23 mouse cellular contexts compared by ENCODE assay signal in genomic region chr4:137610256-137610655, GRCm38 (mm10). TPM values are rescaled to one million over a fixed set of nuclear protein-coding genes. Genes with fewer than 3 reads are reported as not detected.
DNase-seq lines count a peak whose midpoint lies in the region; ATAC-seq and TF ChIP-seq lines count a peak whose summit lies in the region.
"Had no signal": no experiment of that assay in that cellular context is flagged by ENCODE, and none has a peak within 500 bp of the region (broad histone marks: within the 10 kb centered on the region; RNA-seq: fewer than 3 reads in every experiment).

No protein-coding gene starts in this region.

- intact Hi-C loops in left cerebral cortex, postnatal 36 days (cut with DNase I) = no loop called here

- peaks cover 40% of the 10 kb centered on the region for H3K36me3 ChIP-seq in lung, postnatal 0 days (ENCODE audit: insufficient read depth, low read length)
- peaks cover 96% of the 10 kb centered on the region for H3K36me3 ChIP-seq in liver, embryonic 13.5 days
- H3K36me3 ChIP-seq in stomach, embryonic 15.5 days = peaks cover 59% of the 10 kb centered on the region
- H3K36me3 ChIP-seq in midbrain, embryonic 11.5 days (ENCODE audit: control insufficient read depth, insufficient read depth, low read length) = peaks cover 38% of the 10 kb centered on the region

- ATAC-seq in lung, postnatal 0 days = no peak
- ATAC-seq in hematopoietic stem cell, adult 5-6 weeks (replicated peaks in 1 of 2; ENCODE audit: insufficient read depth in 1 of 2, low FRiP score in 2 of 2, low TSS enrichment in 1 of 2, low read depth in 1 of 2, poor library complexity in 2 of 2, severe bottlenecking in 2 of 2) = peak; percentile 10 to 33; a peak in 3 of 4 replicates
- no peak for ATAC-seq in liver, embryonic 13.5 days (ENCODE audit: low read depth)
- no peak for ATAC-seq in stomach, embryonic 15.5 days (ENCODE audit: insufficient read depth, low FRiP score, low read depth)
- no peak for ATAC-seq in midbrain, embryonic 11.5 days (ENCODE audit: low FRiP score)
- ATAC-seq: forebrain, embryonic 15.5 days; hindbrain, postnatal 0 days had no signal

- H3K9me3 ChIP-seq in lung, postnatal 0 days (ENCODE audit: low read length) = no peaks in the 10 kb centered on the region
- no peaks in the 10 kb centered on the region for H3K9me3 ChIP-seq in liver, embryonic 13.5 days (replicated peaks)
- no peaks in the 10 kb centered on the region for H3K9me3 ChIP-seq in stomach, embryonic 15.5 days
- H3K9me3 ChIP-seq in midbrain, embryonic 11.5 days (ENCODE audit: control insufficient read depth, low read length) = no peaks in the 10 kb centered on the region
- H3K9me3 ChIP-seq: forebrain, embryonic 15.5 days; neural tube, embryonic 12.5 days had no signal

- peak; percentile 21 for DNase-seq in lung, postnatal 0 days (ENCODE audit: low spot score)
- DNase-seq in lung, postnatal 25 days (ENCODE audit: low spot score) = no peak
- DNase-seq in liver, embryonic 13.5 days = no peak
- DNase-seq in left cerebral cortex, postnatal 36 days (ENCODE audit: low spot score in 2 of 2) = no peak
- DNase-seq in midbrain, embryonic 11.5 days (ENCODE audit: low spot score, missing footprints) = no peak
- DNase-seq: adrenal gland, postnatal 14 days; cerebellum, postnatal 10 days; right cerebral cortex, postnatal 14 days had no signal

- TF ChIP-seq EP300 in lung, postnatal 0 days (IDR thresholded peaks at IDR 0.05) = no peak

- H3K27me3 ChIP-seq in lung, postnatal 0 days (replicated peaks; ENCODE audit: insufficient read depth, low read length) = no peaks in the 10 kb centered on the region
- H3K27me3 ChIP-seq in liver, embryonic 13.5 days = no peaks in the 10 kb centered on the region
- H3K27me3 ChIP-seq in stomach, embryonic 15.5 days (replicated peaks) = no peaks in the 10 kb centered on the region
- H3K27me3 ChIP-seq in midbrain, embryonic 11.5 days (ENCODE audit: control insufficient read depth, insufficient read depth, low read length) = no peaks in the 10 kb centered on the region
- H3K27me3 ChIP-seq: forebrain, embryonic 15.5 days; neural tube, embryonic 12.5 days had no signal

- H3K4me2 ChIP-seq in lung, postnatal 0 days (replicated peaks; ENCODE audit: low read depth, low read length) = no peak overlapping the region
- H3K4me2 ChIP-seq in liver, embryonic 13.5 days = no peak overlapping the region
- 0 out of 2 replicates have a peak overlapping the region, but pooled peaks have one; percentile 3 for H3K4me2 ChIP-seq in stomach, embryonic 15.5 days
- H3K4me2 ChIP-seq in midbrain, embryonic 11.5 days = no peak overlapping the region
- H3K4me2 ChIP-seq: forebrain, embryonic 15.5 days; heart, embryonic 11.5 days; neural tube, embryonic 12.5 days had no signal

- H3K4me1 ChIP-seq in lung, postnatal 0 days (ENCODE audit: insufficient read depth, low read depth, low read length) = no peaks in the 10 kb centered on the region
- H3K4me1 ChIP-seq in liver, embryonic 13.5 days (replicated peaks) = peaks cover 22% of the 10 kb centered on the region
- H3K4me1 ChIP-seq in stomach, embryonic 15.5 days = peaks cover 14% of the 10 kb centered on the region; the same call in 1 of the 2 replicates
- no peaks in the 10 kb centered on the region for H3K4me1 ChIP-seq in midbrain, embryonic 11.5 days (ENCODE audit: control insufficient read depth, insufficient read depth, low read length)
- H3K4me1 ChIP-seq: forebrain, embryonic 15.5 days; neural tube, embryonic 12.5 days had no signal

- TF ChIP-seq CTCF in lung, postnatal 0 days (IDR thresholded peaks at IDR 0.05) = no peak

- no peak overlapping the region for H3K27ac ChIP-seq in lung, postnatal 0 days (ENCODE audit: low read length)
- peak overlapping the region; percentile 21; the same call in 1 of the 2 replicates for H3K27ac ChIP-seq in liver, embryonic 13.5 days
- peak overlapping the region; percentile 26; the same call in 1 of the 2 replicates for H3K27ac ChIP-seq in stomach, embryonic 15.5 days
- no peak overlapping the region for H3K27ac ChIP-seq in midbrain, embryonic 11.5 days (ENCODE audit: low read depth, low read length)
- H3K27ac ChIP-seq: forebrain, embryonic 15.5 days; gastrocnemius, adult 2 months; hindbrain, postnatal 0 days; neural tube, embryonic 12.5 days had no signal

- H3K4me3 ChIP-seq in lung, postnatal 0 days (ENCODE audit: low read depth, low read length) = no peak overlapping the region
- no peak overlapping the region for H3K4me3 ChIP-seq in liver, embryonic 13.5 days (replicated peaks)
- H3K4me3 ChIP-seq in stomach, embryonic 15.5 days (replicated peaks) = no peak overlapping the region
- H3K4me3 ChIP-seq in midbrain, embryonic 11.5 days (ENCODE audit: low read depth, low read length) = no peak overlapping the region
- H3K4me3 ChIP-seq: erythroblast, embryonic 14.5 days; forebrain, embryonic 15.5 days; gastrocnemius, adult 2 months; neural tube, embryonic 12.5 days had no signal

- no peak overlapping the region for H3K9ac ChIP-seq in lung, postnatal 0 days (replicated peaks; ENCODE audit: low read depth)
- H3K9ac ChIP-seq in liver, embryonic 13.5 days = no peak overlapping the region
- H3K9ac ChIP-seq in stomach, embryonic 15.5 days = no peak overlapping the region
- H3K9ac ChIP-seq in midbrain, embryonic 11.5 days (ENCODE audit: low read length) = no peak overlapping the region
- H3K9ac ChIP-seq: forebrain, embryonic 15.5 days; neural tube, embryonic 12.5 days had no signal

- WGBS in lung, postnatal 0 days = 70% methylated on average over 15 of the region's 15 CpGs
- 50% methylated on average over 15 of the region's 15 CpGs for WGBS in liver, embryonic 13.5 days (ENCODE audit: insufficient replicate concordance)
- WGBS in stomach, embryonic 15.5 days = 40% methylated on average over 15 of the region's 15 CpGs
- WGBS in midbrain, embryonic 11.5 days = 92% methylated on average over 15 of the region's 15 CpGs

RNA-seq across cellular contexts. Expression of gene Usp48, which starts 16.7 kb away (rescaled TPM):
- polyA plus RNA-seq in lung, postnatal 0 days (2015; fragmentation: Nextera tagmentation; extraction: Ambion mirVana) = 30.9 and 35.9 TPM in 2 replicates
- 140 and 171 TPM in 2 replicates for total RNA-seq in hematopoietic stem cell, adult 5-6 weeks (2017)
- polyA plus RNA-seq in liver, embryonic 13.5 days (2015; fragmentation: Nextera tagmentation; extraction: Ambion mirVana) = 36.0 and 44.6 TPM in 2 replicates
- polyA plus RNA-seq in stomach, embryonic 15.5 days (2015; fragmentation: Nextera tagmentation; extraction: Ambion mirVana) = 63.8 and 68.8 TPM in 2 replicates
- 100 to 1,000 TPM in 1 of 2 experiments, 10 to 100 TPM in 1; 97.9 to 139 TPM for total RNA-seq in left cerebral cortex, postnatal 36 days (2021)
- polyA plus RNA-seq in midbrain, embryonic 11.5 days (2014; fragmentation: Nextera tagmentation; extraction: Ambion mirVana) = 72.5 and 77.2 TPM in 2 replicates

RNA-seq across cellular contexts. Expression of gene Ldlrad2, which starts 35.9 kb away (rescaled TPM):
- 0.54 TPM in 1 of 2 replicates, not detected in the other for polyA plus RNA-seq in lung, postnatal 0 days (2015; fragmentation: Nextera tagmentation; extraction: Ambion mirVana)
- total RNA-seq in hematopoietic stem cell, adult 5-6 weeks (2017) = not detected in 2 replicates
- polyA plus RNA-seq in liver, embryonic 13.5 days (2015; fragmentation: Nextera tagmentation; extraction: Ambion mirVana) = not detected in 2 replicates
- not detected in 2 replicates for polyA plus RNA-seq in stomach, embryonic 15.5 days (2015; fragmentation: Nextera tagmentation; extraction: Ambion mirVana)
- total RNA-seq in left cerebral cortex, postnatal 36 days (2021) = not detected
- polyA plus RNA-seq in midbrain, embryonic 11.5 days (2014; fragmentation: Nextera tagmentation; extraction: Ambion mirVana) = not detected in 2 replicates
- total RNA-seq: adrenal gland, postnatal 14 days; gastrocnemius, adult 2 months; heart, postnatal 25 days; hindbrain, postnatal 0 days; left cerebral cortex, adult 18-20 months; MEL; midbrain, postnatal 0 days had no signal
- polyA plus RNA-seq: CD4-positive, CD25-positive, alpha-beta regulatory T cell, adult 4 months; erythroblast, embryonic 14.5 days; heart, embryonic 11.5 days; large intestine, adult 2 months; limb, embryonic 14.5 days; neural tube, embryonic 12.5 days had no signal

RNA-seq across cellular contexts. Expression of gene Rap1gap, which starts 54.3 kb away (rescaled TPM):
- 34.9 and 48.8 TPM in 2 replicates for polyA plus RNA-seq in lung, postnatal 0 days (2015; fragmentation: Nextera tagmentation; extraction: Ambion mirVana)
- total RNA-seq in hematopoietic stem cell, adult 5-6 weeks (2017) = 1.8 and 7.0 TPM in 2 replicates
- polyA plus RNA-seq in liver, embryonic 13.5 days (2015; fragmentation: Nextera tagmentation; extraction: Ambion mirVana) = 1.2 and 1.4 TPM in 2 replicates
- polyA plus RNA-seq in stomach, embryonic 15.5 days (2015; fragmentation: Nextera tagmentation; extraction: Ambion mirVana) = 59.1 and 73.0 TPM in 2 replicates
- total RNA-seq in left cerebral cortex, postnatal 36 days (2021) = 100 to 1,000 TPM; 311 to 333 TPM
- polyA plus RNA-seq in midbrain, embryonic 11.5 days (2014; fragmentation: Nextera tagmentation; extraction: Ambion mirVana) = 4.6 and 4.9 TPM in 2 replicates

Comparison
In these comparisons a context has a peak if more than half of its experiments do, and no peak if none do; other contexts are left out.
1. ATAC-seq: peak in hematopoietic stem cell, adult 5-6 weeks (2 of 2); none in lung, postnatal 0 days (single experiment), liver, embryonic 13.5 days (single experiment), stomach, embryonic 15.5 days (single experiment) and midbrain, embryonic 11.5 days (single experiment).
2. H3K27ac ChIP-seq: peak in liver, embryonic 13.5 days (single experiment) and stomach, embryonic 15.5 days (single experiment); none in lung, postnatal 0 days (single experiment) and midbrain, embryonic 11.5 days (single experiment).